Mouse (Mus musculus) gastrocnemius, adult 2 months (tissue): ENCODE measurements around the gene Mndal. TPM values are rescaled to one million over a fixed set of nuclear protein-coding genes. Genes with fewer than 3 reads are reported as not detected.
"Not testable (repeated sequence)": the region's sequence is repeated elsewhere in the genome, so short reads cannot be mapped to it uniquely, and the experiment has no call there.

Experiments used
- DNase-seq: peaks from one replicate; pipeline ENCODE4 v3.0.0; 2022
- H3K27ac ChIP-seq: fragments of 200-600 bp; 2 replicates; pipeline ENCODE4 v1.8.1; 2022; ENCODE audit warnings: mild to moderate bottlenecking
- H3K4me3 ChIP-seq: fragments of 200-600 bp; 2 replicates; pipeline ENCODE4 v1.8.1; 2022; ENCODE audit warnings: mild to moderate bottlenecking, moderate library complexity
- CTCF ChIP-seq: fragments of 200-600 bp; IDR thresholded peaks from 2 replicates; pipeline ENCODE4 v1.8.1; 2022; ENCODE audit warnings: antibody characterized with exemption, mild to moderate bottlenecking, moderate library complexity
- intact Hi-C: fragments of 180-260 bp; cut with DNase I; formaldehyde crosslinking; loops from one replicate; pipeline ENCODE4 v1.15.1; 2025
- total RNA-seq, 2 experiments: library from RNA; stranded (reverse); gene quantifications; 2 replicates each; pipeline ENCODE4 v1.2.3; 2021

Mndal gene
- total RNA-seq, 2 experiments from 2014 or later, result 3.1 to 6.1 TPM

DNA sequence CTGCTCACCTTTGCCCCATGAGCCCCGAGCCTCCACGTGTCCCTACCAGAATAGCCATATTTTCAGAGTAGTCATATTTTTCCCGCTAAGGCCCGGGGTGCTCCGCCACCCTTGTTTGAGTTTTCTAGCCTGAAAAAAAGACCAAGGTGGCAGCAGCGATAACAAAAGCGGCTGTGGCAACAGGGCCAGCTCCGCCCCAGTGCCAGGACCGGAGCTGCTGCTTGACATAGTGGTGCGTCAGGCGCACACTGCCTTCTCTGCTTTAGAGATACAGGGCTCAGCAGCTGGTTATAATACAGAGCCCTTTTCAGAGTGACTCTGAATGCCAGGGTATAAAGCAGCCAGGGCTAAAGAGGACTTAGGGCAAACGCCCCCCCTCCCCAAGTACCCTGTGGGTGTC is 75.8 kb downstream of the Mndal start:
- no peak for DNase-seq
- TF ChIP-seq CTCF, result no peak
- intact Hi-C loops, result no loop called here
- no peak overlapping the region for H3K27ac ChIP-seq
- no peak overlapping the region for H3K4me3 ChIP-seq

DNA sequence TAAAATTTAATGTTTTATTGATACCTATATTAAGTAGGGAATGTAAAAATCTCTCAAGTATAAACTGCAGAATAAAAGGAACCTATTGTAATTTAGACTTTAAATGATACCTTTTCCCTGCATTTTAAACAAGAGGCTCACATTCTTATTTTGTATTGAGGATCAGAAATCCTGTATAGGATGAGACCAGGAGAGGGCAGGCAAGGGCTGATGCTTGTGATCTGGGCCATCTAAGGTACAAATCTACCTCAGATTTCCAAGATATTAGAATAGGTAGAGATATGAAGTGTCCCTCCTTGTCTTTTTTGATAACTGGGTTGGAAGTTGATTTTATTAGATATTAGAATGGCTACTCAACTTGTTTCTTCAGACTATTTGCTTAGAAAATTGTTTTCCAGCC is 88.6 kb downstream of the Mndal start:
- H3K27ac ChIP-seq, H3K4me3 ChIP-seq, intact Hi-C loops, DNase-seq: not testable (repeated sequence)
- peak; percentile 44 for TF ChIP-seq CTCF

DNA sequence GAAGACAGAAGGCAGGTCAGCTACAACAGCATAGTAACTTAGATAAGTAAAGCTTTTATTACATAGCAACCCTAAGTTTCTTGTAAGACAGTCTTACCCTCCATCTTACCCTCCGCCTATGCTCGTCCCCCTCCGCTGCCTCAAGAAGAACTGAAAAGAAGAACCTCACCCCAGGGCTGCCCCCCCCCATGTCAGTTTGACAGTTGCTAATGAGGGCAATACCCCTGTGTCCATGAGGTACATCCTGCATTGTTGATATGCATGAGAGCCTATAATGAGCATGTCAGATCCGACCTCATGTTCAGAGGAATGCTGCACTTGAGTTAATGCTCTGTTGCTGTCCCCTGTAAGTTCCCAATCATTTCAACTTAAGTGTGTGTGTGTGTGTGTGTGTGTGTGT is 89.4 kb downstream of the Mndal start:
- H3K4me3 ChIP-seq, intact Hi-C loops, H3K27ac ChIP-seq, DNase-seq: not testable (repeated sequence)

DNA sequence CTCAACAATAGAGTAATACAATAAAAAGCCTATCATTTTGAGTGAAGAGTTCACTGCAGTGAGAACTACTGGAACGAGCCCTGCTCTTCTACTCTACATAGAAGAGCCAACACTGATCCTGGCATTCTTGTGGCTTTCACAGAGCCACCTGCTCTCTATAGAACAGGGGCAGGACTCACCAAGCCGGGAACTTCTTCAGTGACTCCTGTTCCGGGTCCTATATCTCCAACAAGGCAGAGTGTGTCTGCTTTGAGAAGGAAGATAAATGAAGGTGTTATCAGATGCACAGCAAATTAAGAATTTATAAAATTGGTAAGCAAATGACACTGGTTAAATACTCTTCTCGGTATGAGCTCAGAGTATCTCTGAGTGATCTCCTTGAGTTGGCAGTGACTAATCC is 96.1 kb downstream of the Mndal start:
- DNase-seq, intact Hi-C loops, H3K4me3 ChIP-seq, H3K27ac ChIP-seq: not testable (repeated sequence)

DNA sequence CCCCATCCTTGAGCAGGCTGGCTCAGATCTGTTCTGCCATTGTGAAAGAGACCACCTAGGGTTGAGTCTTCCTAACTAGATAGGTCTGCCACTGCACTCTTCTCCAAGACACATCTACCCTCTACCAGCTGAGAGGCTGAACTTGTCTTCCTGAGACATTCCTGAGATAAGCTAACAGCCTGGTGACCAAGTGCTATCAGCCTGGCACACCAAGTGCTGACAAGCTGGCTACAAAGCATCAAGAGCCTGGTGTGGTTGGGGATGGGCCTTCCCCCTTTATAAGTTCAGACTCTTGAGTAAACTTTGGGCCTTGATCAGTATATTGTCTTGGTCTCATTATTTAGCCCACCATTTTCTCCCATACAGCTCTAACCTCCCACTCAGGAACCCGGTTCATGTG is 97.5 kb downstream of the Mndal start:
- no peak for TF ChIP-seq CTCF
- no peak for DNase-seq
- Histone ChIP-seq H3K4me3 (no peak overlapping the region), H3K27ac (no peak overlapping the region)
- intact Hi-C loops, result no loop called here

DNA sequence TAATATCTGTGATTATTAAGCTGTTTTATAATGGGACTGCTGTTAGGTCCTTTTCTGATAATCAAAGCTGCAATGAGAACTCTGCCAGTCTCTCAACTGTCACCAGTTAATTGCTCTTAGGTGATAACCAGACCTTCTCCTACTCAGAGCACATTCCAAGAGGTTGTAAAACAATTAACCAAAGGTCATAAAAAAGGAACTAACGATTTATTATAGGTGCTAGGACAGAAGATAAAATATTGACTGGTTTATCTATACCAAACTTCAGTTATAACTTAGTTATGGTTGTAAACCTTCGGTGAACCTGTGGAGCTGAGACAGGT is 120.8 kb downstream of the Mndal start:
- H3K27ac ChIP-seq, intact Hi-C loops, H3K4me3 ChIP-seq, DNase-seq: not testable (repeated sequence)

DNA sequence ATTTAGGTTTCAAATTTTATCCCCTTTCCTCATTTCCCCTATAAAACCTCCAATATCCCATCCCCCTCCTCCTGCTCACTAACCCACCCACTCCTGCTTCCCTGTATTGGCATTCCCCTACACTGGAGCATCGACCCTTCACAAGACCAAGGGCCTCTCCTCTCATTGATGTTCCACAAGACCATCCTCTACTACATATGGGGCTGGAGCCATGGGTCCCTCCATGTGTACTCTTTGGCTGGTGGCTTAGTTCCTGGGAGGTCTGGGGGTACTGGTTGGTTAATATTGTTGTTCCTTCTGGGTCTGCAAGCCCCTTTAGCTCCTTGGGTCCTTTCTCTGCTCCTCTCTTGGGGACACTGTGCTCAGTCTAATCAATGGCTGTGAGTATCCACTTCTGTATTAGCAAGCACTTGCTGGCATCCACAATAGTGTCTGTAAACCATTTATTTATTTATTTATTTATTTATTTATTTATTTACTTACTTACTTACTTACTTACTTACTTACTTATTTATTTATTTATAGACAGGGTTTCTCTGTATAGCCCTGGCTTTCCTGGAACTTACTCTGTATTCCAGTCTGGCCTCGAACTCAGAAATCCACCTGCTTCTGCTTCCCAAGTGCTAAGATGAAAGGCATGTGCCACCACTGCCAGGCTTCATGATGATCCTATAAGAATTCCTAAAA is 121.4 kb downstream of the Mndal start:
- H3K27ac ChIP-seq, intact Hi-C loops, DNase-seq, H3K4me3 ChIP-seq: not testable (repeated sequence)

DNA sequence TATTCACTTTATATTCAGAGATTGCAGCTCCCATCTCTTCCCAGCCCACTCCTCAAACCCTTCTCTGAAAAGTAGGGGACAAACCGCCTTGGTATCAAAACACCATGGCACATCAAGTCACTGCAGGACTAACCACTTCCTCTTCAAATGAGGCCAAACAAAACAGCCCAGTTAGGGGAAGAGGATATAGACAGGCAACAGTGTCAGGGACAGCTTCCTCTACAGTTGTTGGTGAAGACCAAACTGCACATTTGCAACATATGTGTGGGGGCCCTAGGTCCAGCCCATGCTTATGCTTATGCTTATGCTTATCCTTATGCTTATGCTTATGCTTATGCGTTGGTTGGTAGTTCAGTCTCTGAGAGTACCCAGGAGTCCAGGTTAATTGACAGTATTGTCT is 133.0 kb downstream of the Mndal start:
- H3K4me3 ChIP-seq, H3K27ac ChIP-seq, DNase-seq, intact Hi-C loops: not testable (repeated sequence)

DNA sequence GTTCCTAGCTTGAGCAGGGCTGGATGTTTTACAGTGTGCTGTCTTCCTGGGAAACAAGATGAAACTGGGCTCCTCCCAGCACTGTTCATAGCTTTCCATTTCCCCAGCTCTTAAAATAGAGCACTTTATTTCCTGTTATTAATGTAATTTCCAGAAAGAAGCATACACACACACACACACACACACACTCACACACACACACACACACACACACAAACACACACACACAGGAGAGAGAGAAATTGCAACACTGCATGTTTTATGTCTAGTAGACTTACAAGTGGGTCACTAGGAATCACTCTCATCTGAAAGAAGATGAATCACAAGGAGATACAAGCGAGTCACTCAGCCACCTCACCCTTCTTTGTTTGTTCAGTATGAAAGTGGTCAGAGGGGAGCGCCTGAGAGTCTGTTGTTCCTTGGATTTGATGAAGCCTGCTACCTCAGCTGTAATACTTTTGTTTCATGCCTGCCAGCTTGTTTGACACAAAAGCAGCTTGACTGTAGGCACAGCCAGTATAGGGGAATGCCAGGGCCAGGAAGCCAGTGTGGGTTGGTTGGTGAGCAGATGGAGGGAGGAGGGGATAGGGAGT is 139.5 kb downstream of the Mndal start:
- peak overlapping the region; percentile 69 for H3K4me3 ChIP-seq
- DNase-seq, intact Hi-C loops: not testable (repeated sequence)
- H3K27ac ChIP-seq, result peak overlapping the region; percentile 78

DNA sequence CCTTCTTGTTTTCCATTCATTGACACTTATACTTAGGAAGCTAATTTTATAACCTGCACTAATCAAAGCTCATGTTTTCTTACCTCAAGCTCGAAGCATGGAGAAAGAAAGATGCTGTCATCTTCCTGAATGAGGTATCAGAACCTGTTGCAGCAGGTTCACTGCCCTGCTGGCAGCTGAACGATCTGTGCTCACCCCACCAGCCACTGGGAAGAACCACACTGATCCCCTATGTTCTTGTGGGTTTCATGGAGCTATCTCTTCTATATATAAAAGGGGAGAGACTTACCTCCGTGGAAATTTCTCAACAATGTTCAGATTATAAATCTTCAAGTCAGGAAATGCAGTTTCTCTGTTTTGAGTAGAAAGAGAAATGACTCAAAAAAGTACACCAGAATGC is 140.1 kb downstream of the Mndal start:
- intact Hi-C loops, DNase-seq: not testable (repeated sequence)
- Histone ChIP-seq H3K4me3 (peak overlapping the region; percentile 69), H3K27ac (peak overlapping the region; percentile 77)

DNA sequence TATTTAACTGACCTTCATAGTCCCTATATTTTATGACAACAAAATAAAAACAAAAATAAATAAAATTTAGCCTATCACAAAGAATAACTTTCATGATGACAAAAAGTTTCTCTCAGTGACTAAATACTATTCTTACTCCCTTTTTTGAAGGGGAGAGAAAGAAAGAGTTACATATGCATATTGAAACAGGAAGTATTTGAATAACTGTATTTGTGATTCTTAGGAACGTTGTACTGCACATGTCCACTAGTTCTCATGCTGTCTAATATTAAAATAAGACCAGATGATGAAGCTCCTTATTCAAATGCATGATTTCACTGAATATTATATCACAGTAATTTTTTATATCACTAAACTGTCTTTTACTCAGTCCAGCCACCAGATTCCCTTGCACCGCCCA is 140.5 kb downstream of the Mndal start:
- Histone ChIP-seq H3K27ac (peak overlapping the region; percentile 77), H3K4me3 (peak overlapping the region; percentile 69)
- DNase-seq, intact Hi-C loops: not testable (repeated sequence)

Other genes starting within 250 kb of the Mndal start
- gene Ifi207, start 200.7 kb downstream of the Mndal start, total RNA-seq, result 1 to 10 TPM; 3.2 to 6.6 TPM
- gene Ifi204, start 175.5 kb downstream of the Mndal start, total RNA-seq, result 1 to 10 TPM; 2.6 to 4.4 TPM
- 1 to 10 TPM; 1.1 to 3.3 TPM for gene Ifi211, start 29.4 kb downstream of the Mndal start, total RNA-seq
- 1 to 10 TPM; 2.7 to 4.8 TPM for gene Ifi203, start 181 bp upstream of the Mndal start, total RNA-seq
- gene Ifi202b, start 40.3 kb upstream of the Mndal start, total RNA-seq, result not detected
- gene Ifi205, start 89.3 kb upstream of the Mndal start, total RNA-seq, result 10 to 100 TPM in 1 of 2 experiments, 1 to 10 TPM in 1; 8.0 to 11.2 TPM
- not detected for gene Olfr433, start 98.2 kb upstream of the Mndal start, total RNA-seq
- gene Olfr432, start 106.7 kb upstream of the Mndal start, total RNA-seq, result not detected
- gene Olfr430, start 124.1 kb upstream of the Mndal start, total RNA-seq, result not detected
- gene Olfr429, start 141.8 kb upstream of the Mndal start, total RNA-seq, result not detected
- not detected for gene Olfr427, start 154.4 kb upstream of the Mndal start, total RNA-seq
- gene Olfr231, start 178.7 kb upstream of the Mndal start, total RNA-seq, result not detected
- not detected for gene Olfr424, start 189.0 kb upstream of the Mndal start, total RNA-seq
- gene Olfr420, start 213.1 kb upstream of the Mndal start, total RNA-seq, result not detected
- under 1 TPM; 0.03 to 0.06 TPM for gene Spta1, start 230.3 kb upstream of the Mndal start, total RNA-seq